Mouse (Mus musculus) right cerebral cortex, adult 18-20 months (tissue): ENCODE results near the gene S100a2.
A peak's percentile ranks its signal among the peaks of the same experiment; 100 is the strongest.

Source experiments
- DNase-seq: peaks from one replicate; pipeline ENCODE4 v3.0.0; 2022; ENCODE audit warnings: mixed read lengths

S100a2 gene

DNA sequence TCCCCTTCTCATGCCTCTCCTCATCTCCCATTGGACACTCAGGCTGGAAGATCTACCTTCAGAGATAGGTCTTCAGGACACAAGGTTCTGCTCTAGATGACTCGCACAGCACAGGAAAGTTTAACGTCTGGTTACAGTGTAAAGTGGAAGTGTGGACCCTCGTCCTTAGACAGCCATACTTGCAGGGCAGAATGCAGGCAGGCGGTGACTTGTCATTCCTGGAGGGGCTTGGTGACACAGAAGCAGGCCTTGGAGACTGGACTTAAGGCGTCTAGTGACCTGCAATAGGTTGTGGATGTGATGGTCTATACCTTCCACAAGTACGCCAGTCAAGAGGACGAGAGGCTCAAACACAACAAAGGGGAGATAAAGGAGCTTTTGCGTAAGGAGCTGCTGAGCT is at the start of gene S100a2:
Gene S100a2, plus strand, starts transcription at position 301 of the 400 bp plus-strand sequence.
- DNase-seq, result no peak

DNA sequence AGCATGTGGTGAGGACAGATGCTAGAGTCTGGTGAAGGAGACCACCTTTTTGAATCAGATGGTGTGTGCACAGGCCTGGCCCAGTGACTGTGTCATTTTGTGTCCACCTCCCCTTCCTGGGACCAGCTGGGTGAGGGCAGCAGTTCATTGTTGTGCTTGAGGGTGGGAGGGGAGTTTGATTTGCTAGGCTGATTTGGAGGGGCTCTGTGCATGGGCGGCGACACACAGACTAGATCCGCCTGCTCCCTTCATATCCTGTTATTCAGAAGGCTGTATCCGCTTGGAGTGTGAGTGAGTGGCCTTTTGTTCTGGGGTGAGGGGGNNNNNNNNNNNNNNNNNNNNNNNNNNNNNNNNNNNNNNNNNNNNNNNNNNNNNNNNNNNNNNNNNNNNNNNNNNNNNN is 49.1 kb upstream of the S100a2 start:
- DNase-seq, result peak; percentile 47

DNA sequence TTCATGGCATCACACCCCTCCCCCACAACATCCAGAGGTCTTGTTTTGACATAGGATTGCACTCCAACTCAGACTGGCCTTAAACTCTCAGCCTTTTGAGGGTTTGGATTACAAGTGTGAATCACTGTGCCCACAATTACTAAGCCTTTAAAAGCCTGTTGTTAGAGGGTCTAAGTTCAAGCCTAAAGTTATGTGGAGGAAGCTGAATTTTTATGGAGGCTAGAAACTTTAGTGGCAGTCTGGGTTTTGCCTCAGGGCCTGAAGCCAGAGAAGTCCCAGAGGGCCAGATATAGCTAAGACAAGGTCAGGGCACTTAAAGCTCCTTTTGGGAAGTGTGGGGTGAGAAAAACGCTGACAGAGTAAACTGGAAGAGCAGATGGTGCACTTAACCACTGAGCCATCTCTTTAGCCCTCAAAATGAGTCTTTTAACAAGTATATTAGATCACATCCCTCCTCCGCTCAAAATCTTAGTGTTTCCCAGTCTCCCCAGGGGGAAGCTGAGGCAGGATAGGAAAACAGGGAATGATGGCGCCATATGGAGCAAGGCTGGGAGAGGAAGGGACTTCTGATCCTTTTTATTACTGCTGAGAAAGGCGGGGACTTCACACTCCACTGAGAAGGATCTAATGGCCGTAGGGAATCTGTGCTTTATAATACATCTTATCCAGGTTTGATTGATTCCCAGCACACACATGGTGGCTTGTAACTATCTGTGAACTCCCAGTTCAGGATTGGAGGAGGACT is 40.2 kb upstream of the S100a2 start:
- no peak for DNase-seq

DNA sequence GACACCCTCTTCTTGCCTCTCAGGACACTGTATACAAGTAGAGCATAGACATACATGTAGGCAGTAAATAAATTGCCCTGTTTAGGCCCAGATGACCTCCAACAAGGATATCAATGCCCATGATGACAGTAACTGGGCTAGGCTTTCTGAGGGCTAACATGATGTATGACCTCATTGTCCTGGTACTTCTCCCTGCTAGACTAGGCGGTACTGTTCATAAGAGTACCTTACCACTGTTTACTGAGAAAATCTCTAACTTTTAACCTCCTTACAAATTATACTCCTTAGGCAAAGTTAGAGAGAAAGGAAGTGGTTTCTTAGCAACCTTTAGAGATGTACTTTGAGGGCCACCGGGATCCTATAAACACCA is 39.6 kb upstream of the S100a2 start:
- DNase-seq, result no peak

DNA sequence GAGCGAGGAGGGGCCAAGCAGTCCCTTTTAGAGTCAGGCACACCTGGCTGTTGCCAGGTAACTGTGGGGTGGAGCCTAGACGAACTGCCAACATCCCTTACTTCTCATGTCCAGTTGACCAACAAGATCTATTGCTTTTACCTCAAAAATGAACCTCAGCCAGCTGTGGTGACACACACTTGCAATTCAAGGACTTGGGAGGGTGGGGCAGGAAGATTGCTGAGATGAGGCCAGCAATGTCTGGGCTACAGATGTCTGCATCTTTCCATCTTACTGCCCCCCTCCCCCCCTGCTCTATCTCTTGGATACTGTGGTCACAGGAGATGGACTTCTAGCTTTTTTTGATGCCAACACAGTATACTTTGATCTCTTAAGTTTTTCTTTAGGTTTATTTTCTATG is 37.8 kb upstream of the S100a2 start:
- DNase-seq, result no peak

DNA sequence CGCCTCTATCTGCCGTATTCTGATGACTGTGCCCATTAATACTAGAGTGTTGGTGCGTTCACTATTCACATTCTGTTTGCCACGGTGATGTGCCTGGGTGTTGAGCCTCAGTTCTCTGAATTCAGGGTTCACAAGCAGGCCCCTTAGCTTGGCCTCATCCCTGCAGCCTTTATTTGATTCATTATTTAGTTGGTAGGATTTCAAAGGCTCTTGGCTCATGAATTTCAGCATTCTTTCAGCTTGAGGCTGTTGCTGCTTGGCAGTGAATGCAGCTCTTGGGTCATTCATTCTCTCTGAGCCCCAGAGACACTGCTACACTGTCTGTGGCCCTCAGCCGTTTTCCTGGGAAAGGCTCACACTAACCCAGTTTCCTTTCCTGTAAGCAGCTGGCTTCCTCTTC is 34.1 kb upstream of the S100a2 start:
- DNase-seq, result peak; percentile 46

DNA sequence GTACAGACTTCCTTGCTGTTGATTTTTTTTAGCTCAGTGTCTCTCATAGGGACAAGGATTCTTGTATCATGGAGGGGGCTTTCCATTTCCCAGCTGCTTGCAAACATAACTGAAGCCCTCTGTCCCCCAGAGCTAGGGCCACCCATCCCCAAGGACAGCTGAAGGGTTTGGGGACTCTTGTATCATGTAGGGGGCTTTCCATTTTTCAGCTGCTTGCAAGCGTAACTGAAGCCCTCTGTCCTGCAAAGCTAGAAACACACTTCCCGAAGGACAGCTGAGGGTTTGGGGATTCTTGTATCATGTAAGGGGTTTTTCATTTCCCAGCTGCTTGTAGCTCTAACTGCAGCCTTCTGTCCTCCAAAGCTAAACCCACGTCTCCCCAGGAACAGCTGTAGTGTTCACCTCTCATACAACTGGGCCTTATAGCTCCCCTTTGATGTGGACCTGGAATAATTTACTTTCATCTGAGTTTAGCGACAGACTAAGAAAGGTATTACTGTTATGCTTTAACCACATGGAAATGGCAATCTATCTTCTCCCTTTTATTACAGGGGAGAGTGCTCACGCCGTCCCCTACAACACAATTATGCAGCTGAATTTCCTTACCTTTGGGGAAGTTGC is 29.9 kb upstream of the S100a2 start, which contains the start of gene S100a3:
Gene S100a3, plus strand, starts transcription at position 571 of the 621 bp plus-strand sequence.
- DNase-seq, result no peak

DNA sequence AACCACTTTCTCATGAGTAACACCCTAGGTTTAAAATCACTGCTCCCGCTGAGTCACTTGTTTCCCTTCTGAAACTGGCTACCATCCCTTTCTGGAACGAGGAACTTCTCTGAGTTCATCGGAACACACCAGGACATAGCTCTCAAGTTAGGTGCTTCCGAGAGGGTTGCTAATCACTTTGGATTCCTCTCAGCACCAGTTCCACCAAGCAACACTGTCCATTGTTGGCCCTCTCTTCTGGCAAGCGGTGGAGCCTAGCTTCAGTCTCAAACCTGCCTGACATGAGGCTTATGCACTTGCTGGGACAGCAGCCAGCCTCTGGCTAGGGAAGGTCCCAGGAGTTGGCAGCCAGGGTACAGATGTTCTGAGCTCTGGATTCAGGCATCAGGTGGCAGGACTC is 15.4 kb upstream of the S100a2 start:
- DNase-seq, result no peak

DNA sequence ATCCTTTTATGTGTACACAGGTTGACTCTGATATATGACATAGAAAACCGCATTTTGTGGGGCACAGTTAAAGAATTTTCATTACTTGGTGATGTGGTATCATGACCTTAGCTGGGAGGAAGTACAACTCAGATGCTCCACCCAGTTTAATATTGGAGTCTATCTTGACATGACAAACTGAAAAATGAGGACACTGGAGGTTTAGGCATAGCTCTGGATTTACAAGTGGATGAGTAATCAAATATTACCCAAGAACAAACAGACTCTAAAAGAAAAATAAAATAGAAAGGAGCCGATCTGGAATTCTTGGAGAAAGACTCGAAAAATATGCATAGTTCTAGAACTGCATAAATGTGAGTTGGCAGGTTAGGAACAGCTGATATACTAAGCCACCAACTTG is 14.7 kb upstream of the S100a2 start:
- no peak for DNase-seq

DNA sequence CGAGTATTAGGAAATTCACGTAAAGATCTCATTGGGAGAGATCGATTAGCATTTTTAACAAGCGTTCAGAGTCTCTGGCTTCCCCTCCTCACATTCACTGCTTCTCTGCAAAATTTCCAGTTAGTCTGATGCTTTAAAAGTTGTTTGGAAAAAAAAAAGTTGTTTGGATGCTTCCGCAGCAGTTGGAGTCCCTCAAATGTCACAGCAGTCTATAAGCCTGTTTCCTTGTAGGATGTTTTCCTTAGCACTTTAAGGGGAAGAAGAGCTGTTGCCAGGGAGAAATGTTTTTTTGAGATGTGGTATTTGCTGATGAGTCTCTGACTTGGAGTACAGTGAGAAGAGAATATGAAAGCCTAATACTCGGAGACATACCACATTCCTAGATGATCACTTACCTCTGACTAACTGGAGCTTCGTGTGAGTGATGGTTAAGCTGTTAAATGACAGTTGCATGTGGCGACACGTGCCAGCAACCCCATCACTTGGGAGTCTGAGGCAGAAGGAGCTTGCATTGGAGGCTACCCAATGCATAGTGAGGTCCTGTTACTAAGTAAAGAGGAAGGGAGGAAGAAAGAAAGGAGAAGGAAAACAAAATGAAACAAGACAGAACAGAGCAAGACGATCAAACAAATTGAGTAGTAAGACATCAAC is 13.6 kb upstream of the S100a2 start:
- no peak for DNase-seq

DNA sequence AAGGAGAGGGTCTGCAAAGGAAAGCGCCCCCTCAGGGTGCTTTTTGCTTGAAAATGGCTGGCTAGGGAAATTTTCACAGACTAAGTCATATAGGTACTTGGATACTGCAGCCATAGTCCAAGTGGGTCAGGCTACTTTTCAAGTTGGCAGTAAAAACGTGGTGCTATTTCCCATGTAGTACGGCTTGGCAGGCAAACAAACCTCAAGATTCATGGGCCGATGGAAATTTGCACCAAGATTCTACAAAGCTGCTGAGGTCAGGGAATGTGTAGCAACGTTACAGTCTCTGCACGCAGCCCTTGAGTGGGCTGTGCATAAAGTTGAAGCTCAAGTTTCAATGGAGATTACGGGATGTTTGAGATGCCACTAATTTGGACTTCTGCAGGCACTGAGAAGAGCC is 10.6 kb upstream of the S100a2 start:
- DNase-seq, result no peak

DNA sequence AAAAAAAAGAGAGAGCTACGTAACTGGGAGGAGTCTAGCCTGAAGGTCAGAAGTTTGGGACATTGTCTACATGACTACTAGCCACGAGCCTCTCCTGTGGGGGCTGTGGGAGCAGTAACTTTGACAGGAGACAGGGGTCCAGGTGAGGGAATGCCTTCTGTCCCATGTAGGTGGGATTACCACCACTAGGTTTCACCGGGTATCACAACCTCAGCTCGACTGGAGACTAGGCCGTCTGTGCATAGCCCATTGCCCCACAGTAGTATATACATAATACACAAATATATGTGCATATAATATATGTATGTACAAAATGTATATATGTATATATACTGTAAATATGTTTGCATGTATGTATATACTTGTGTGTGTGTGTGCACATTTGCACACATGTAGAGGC is 8.9 kb upstream of the S100a2 start:
- no peak for DNase-seq

DNA sequence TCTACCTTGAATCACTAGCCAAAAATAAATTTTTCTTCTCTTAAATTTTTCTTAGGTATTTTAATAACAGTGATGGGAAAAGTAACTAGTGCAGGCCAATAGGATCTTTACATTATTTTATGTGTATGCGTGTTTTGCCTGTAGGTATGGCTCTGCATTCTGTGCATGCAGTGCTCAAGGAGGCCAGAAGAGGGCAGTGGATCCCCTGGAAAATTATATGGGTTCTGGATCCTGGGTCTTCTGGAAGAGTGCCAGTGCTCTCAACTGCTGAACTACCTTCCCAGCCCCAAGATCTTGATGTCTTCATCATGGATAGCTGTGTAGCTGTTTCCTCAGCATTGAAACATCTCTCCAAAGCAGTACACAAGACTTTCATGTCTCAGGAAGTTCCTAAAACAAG is 7.9 kb upstream of the S100a2 start:
- no peak for DNase-seq

DNA sequence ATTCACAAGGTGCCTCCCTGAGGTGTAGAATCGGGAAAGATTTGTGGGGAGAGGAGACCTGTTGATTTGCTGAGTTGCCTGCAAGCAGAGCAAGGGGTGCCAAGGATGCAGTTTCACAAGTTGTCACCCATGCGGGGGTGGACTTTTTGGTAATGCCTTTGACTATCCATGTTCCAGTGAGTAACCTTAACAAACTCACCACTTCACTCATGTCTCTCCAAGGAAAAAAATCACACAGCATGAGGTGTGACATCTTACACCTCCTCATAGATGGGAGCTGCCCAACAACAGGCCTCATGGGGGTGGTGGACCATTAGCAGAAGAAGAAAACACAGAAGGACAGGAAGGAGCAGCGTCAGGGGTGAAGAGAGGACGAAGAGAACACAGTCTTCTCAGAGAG is 7.5 kb upstream of the S100a2 start:
- no peak for DNase-seq

DNA sequence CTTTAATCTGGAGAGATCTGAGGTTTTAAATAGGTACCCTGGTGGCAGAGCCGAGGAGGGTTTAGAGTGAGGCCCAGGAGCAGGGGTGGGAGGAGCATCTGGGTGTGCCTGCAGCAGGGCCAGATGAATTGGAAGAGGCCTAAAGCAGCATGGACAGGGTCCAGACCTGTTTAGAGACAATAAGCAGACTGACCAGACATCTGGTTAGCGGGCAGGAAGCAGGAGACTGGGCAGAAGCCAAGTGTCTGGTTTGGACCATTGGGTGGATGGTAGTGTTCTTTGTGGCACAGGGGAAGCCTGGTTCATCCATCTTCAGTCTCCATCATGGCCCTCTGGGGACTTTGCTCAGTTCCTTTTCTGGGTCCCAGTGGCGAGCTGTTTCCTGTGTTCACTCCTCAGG is 6.2 kb upstream of the S100a2 start:
- no peak for DNase-seq

DNA sequence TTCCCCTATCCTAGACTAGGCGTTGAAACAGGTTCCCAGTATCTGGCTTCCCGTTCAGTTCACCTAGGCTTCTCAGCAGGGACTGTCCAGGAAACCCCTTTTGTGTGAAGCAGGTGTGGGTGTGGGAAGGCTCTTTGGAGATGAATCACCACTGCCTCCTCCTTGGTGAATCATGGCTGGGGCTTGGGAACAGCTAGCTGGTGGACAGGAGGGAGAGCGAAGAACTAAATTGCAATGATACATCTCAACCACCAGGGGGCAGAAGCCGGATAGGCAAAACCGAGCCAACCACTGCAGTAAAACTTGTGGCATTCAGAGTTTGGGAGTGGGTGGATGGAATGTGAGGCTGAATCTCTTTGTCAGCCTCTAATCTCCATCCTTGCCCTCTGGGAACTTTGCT is 4.5 kb upstream of the S100a2 start:
- DNase-seq, result peak; percentile 85

DNA sequence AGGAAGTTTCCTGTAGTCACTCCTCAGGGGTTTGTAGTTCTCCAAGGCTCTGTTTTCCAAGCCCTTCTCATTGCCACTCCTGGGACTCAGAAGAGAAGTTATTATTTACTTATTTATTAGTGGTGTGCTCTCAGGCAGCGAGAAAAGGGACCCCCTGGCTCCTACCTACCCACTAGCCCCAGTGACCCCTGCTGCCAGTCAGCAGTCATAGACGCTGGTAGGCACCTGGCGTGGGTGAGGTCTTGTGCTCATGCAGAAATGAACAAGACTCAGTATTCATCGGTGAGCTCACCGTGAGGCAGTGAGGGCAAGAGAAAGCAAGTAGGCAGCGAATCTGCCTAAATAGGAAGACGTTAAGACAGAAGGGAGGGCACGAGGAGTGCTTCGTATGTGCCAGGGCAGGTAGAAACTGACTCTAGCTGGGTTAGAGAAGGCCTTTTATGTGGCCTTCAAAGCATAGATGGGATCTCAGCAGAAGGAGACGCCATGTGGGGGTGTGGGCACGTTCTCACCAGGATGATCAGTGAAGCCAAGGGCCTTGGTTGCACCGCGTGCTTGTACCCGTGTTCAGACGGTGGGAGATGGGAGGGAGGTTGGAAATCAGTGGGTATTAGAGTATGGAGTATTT is 3.9 kb upstream of the S100a2 start:
- no peak for DNase-seq

DNA sequence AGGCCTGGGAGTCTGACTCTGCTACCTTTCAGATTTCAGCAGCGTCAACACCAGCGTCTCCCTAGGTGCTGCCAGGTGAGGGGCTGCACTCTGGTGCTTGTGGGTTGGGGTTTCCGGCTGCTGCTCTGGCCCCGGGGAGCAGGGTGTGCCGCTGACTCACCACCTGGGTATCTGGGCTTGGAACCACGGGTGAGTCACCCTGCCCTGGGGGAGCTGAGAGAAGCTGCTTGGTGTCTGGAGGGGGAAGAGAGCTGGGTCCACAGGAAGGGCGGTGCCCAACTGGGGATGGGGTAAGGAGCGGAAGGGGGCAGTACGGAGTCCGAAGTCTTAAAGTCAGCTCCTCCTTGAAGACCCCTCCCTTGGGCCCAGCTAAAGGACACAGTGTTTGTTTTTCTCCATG is 3.1 kb upstream of the S100a2 start:
- peak; percentile 57 for DNase-seq

DNA sequence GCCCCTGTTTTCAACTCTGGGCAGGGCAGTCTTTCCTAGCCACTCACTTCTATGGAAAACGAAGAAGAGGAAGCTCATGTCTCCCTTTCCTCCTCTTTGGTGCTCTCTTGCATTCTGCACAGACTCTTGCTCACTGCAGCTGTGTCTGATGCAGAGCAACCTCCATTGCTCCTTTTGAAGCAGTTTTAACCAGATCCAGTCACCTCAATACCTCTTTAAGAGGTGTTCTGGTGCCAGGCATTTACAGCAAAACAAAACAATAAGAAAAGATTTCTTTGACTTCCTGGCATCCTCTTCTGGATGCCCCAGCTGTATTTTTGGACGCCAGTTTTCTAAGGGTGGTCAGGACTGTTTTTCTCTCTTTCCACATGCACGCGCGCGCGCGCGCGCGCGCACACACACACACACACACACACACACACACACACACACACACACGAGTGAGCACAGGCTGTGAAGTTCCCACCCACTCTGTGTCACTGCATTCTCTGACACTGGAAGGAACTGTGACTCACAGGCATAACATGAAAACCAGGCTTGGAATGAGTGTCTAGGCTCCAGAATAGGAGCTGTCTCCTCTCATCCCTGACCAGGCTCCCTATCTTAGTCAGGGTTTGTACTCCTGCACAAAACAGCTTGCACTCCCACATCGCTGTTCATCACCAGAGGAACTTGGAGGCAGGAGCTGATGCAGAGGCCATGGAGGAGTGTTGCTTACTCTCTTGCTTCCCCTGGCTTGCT is 2.5 kb upstream of the S100a2 start:
- peak; percentile 81 for DNase-seq

DNA sequence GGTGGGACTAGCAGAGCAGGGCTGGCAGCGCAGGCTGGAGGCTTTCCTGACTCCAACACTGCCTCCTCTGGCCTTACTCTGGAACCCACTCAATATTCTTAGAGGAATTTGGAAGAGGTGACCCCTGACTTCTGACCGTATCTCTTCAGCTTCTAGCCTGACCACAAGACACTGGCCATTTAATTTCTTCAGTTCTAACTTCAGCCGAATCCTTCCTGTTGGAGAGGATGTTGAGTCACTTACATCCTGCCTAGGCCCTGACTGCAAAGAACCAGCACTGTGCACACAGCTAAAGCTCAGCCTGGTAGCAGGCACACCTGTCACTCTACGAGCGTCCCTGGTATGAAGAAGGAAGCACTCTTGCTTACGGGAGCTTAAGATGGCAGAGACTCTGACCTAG is 657 bp upstream of the S100a2 start:
- DNase-seq, result no peak

DNA sequence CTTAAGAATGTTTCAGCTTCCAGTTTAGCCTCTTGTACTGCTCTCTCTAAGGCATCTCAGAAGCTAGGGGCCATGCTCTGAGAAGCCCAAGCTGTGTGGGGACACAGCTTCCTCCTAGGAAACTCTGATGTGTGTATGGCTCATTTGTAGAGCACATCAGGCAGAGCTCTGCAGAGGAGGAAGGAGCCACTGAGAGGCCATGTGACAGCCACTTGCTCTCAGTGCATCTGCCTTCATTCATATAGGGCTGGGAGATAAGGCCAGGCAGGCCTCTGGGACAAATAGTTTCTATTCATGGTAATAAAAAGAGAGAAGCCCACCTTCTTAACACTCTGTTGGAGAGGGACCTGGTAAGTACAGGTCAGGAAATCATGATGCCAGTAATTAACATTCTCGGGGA is 4.4 kb downstream of the S100a2 start:
- DNase-seq, result no peak

DNA sequence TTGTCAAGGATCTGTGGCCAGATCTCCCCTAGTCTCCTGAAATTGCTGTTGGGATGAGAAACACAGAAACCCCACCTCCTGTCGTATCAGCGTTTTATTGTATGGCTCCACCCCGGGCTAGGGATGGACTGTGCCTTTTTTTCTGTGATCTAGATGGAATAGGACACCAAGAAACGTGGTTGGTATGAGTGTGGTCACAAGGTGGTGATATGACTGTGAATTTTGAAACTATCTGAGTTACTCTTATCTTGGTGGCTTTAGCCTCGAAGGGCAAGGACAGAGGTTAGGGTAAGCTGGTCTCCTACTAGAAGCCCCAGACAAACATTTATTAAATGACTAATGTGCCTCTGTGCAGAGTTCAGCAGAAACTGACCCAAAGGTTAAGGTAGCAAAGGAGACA is 5.5 kb downstream of the S100a2 start:
- DNase-seq, result no peak

DNA sequence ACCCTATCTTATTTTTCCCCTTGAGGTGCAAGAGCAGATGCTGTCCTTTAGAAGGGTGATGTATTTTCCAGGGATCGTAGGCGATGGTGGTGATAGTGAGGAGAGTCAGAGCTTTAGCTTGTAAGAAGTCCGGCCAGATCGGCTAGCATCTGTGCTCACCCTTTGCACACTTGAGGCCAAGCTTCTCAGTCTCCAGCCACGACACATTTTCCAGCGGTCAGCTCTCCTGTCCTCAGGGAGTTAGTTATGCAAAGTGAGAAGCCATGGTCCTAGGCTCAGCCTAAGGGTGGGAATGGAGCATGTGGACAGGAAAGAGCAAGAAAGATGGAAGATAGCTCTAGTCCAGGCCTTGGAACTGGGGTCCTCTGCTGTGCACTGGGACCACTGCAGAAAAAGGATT is 6.8 kb downstream of the S100a2 start:
- no peak for DNase-seq
